Mouse (Mus musculus): ENCODE measurements around the gene Copz1. TPM values are rescaled to one million over a fixed set of nuclear protein-coding genes. Genes with fewer than 3 reads are reported as not detected.
"Not testable (repeated sequence)": the region's sequence is repeated elsewhere in the genome, so short reads cannot be mapped to it uniquely, and the experiment has no call there.

Gene Copz1
- polyA plus RNA-seq, 1 experiment from 2014 or later: 334 TPM

DNA sequence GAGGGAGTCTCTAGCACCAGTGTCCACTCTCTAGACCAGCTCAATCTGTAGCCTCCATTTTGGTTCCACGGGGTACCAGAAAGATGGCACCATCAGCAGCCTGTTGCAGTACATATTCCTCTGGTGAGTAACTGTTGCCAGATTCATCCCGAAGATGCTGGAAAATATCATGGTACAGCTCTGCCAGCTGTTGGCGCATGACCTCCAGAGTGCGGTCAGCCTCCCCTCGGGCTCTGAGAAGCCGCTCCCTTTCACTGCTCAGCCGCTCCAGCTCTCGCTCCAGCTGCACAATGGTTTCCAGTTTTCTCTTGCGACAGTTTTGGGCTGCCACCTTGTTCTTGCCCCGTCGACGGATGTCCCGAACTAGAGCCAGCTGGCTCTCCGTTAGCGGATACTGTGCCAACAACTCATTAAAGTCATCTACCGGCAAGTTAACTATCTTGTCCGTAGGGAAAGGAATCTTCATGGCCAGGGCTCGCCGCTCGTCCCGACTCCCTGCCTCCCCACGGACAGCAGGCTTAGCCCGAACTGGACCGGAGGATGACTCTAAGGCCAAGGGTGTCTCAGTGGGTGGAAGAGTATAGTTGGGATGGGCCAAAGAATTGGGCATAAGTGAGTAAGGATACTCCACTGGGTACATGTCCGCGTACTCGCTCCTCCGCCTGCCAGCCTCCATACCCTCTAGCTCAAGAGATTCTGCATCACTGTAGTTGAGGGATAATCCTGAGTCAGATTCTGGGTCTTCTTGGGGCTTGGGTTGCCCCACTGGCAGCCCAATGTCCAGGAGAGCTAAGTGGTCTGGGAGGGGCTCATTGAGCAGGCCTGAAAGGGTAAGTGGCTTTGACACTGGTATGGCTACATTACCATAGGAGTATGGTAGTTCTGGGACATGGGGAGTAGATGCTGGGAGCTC, 23.9 kb upstream of the Copz1 start:
- Histone ChIP-seq H3K9ac (ENCODE audit: low read length) (peak overlapping the region; percentile 14; the same call in 1 of the 2 replicates), H3K27ac (replicated peaks; ENCODE audit: low read depth, low read length) (no peak overlapping the region), H3K4me2 (ENCODE audit: low read depth, severe bottlenecking) (no peak overlapping the region), H3K27me3 (ENCODE audit: control insufficient read depth, insufficient read depth, low read length) (no peaks in the 10 kb centered on the region), H3K36me3 (ENCODE audit: control insufficient read depth, insufficient read depth, low read length) (peaks cover 33% of the 10 kb centered on the region), H3K9me3 (ENCODE audit: control insufficient read depth, low read length) (no peaks in the 10 kb centered on the region), H3K4me3 (ENCODE audit: low read depth, low read length) (no peak overlapping the region), H3K4me1 (ENCODE audit: control insufficient read depth, insufficient read depth, low read length) (no peaks in the 10 kb centered on the region)
- DNase-seq (ENCODE audit: low spot score): peak; percentile 44
- 86% methylated on average over 28 of the region's 28 CpGs for WGBS
- peak; percentile 24; the same call in 1 of the 2 replicates for ATAC-seq (ENCODE audit: insufficient number of reproducible peaks, low FRiP score, low TSS enrichment, low read depth)

DNA sequence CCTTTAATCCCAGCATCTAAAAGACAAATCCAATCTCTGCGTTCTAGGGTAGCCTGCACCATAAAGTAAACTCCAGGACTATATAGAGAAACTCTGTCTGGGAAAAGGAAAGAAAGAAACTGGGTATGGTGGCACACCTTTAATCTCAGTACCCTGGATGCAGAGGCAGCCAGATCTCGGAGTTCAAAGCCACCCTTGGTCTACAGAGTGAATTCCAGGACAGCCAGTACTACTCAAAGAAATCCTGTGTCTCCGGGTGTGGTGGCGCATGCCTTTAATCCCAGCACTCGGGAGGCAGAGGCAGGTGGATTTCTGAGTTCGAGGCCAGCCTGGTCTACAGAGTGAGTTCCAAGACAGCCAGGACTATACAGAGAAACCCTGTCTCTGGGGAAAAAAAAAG, 23.0 kb upstream of the Copz1 start:
- peaks cover 33% of the 10 kb centered on the region for H3K36me3 ChIP-seq (ENCODE audit: control insufficient read depth, insufficient read depth, low read length)
- not testable (repeated sequence) for H3K9ac ChIP-seq (ENCODE audit: low read length); H3K9me3 ChIP-seq (ENCODE audit: control insufficient read depth, low read length); H3K4me2 ChIP-seq (ENCODE audit: low read depth, severe bottlenecking); ATAC-seq (ENCODE audit: insufficient number of reproducible peaks, low FRiP score, low TSS enrichment, low read depth); H3K4me1 ChIP-seq (ENCODE audit: control insufficient read depth, insufficient read depth, low read length); DNase-seq (ENCODE audit: low spot score); H3K27me3 ChIP-seq (ENCODE audit: control insufficient read depth, insufficient read depth, low read length); H3K27ac ChIP-seq (replicated peaks; ENCODE audit: low read depth, low read length); H3K4me3 ChIP-seq (ENCODE audit: low read depth, low read length)
- 86% methylated on average over 6 of the region's 6 CpGs for WGBS

DNA sequence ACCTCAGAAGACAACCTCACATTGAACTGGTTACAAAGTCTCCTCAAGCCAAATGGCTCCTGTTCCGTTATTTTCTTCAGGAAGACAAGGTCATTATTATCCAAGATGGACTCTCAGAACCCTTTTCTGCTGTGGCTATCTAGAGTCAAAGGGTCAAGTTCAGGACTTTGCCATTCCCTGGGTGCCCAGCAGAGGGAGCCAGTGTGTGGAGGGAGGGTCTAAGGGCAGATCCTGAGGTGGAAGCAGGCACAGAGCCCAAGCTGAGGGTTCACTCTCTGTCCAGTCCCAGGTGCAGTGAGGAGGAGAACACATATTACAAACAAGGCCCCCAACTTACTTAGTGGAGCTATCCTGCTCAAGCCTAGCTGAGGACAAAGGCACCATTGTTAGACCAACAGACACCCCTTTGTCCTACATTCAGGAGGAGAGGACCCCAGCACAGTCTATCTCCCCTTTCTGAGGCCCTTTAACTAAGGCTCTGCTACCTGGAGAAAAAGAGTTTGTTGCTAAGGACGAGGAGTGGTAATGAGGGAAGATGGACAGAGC, 22.2 kb upstream of the Copz1 start:
- Histone ChIP-seq H3K4me2 (ENCODE audit: low read depth, severe bottlenecking) (no peak overlapping the region), H3K9ac (ENCODE audit: low read length) (no peak overlapping the region), H3K9me3 (ENCODE audit: control insufficient read depth, low read length) (no peaks in the 10 kb centered on the region), H3K4me1 (ENCODE audit: control insufficient read depth, insufficient read depth, low read length) (peaks cover 6% of the 10 kb centered on the region), H3K36me3 (ENCODE audit: control insufficient read depth, insufficient read depth, low read length) (peaks cover 31% of the 10 kb centered on the region), H3K27me3 (ENCODE audit: control insufficient read depth, insufficient read depth, low read length) (no peaks in the 10 kb centered on the region), H3K27ac (replicated peaks; ENCODE audit: low read depth, low read length) (peak overlapping the region; percentile 2; the same call in 1 of the 2 replicates), H3K4me3 (ENCODE audit: low read depth, low read length) (no peak overlapping the region)
- DNase-seq (ENCODE audit: low spot score): peak; percentile 83
- ATAC-seq (ENCODE audit: insufficient number of reproducible peaks, low FRiP score, low TSS enrichment, low read depth): no peak
- WGBS: 33% methylated on average over 2 of the region's 2 CpGs

DNA sequence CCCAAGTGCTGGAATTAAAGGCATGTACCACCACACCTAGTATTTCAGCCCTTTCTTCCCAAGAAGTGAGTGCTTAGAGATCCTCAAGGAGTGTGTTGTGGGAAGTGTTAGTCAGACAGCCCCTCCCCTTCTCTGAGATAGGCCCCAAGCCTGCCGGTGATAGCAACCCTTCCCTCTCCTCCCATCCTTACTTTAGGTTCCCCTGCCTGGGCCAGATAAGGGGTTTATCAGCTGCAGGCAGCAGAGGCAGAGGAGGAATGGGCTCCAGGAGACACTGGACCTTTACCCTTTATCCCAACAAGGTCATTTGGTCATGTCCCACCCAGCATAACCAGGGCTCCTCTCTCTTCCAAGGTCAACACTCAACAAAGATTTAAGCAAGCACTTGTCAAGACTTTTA, 20.9 kb upstream of the Copz1 start:
- DNase-seq (ENCODE audit: low spot score) (no peak), ATAC-seq (ENCODE audit: insufficient number of reproducible peaks, low FRiP score, low TSS enrichment, low read depth) (no peak)
- no peak overlapping the region for H3K27ac ChIP-seq (replicated peaks; ENCODE audit: low read depth, low read length)
- no peaks in the 10 kb centered on the region for H3K27me3 ChIP-seq (ENCODE audit: control insufficient read depth, insufficient read depth, low read length)
- peaks cover 9% of the 10 kb centered on the region for H3K4me1 ChIP-seq (ENCODE audit: control insufficient read depth, insufficient read depth, low read length)
- peaks cover 20% of the 10 kb centered on the region for H3K36me3 ChIP-seq (ENCODE audit: control insufficient read depth, insufficient read depth, low read length)
- H3K4me2 ChIP-seq (ENCODE audit: low read depth, severe bottlenecking): no peak overlapping the region
- 59% methylated on average over 1 of the region's 1 CpGs for WGBS
- H3K9ac ChIP-seq (ENCODE audit: low read length): no peak overlapping the region
- H3K4me3 ChIP-seq (ENCODE audit: low read depth, low read length): no peak overlapping the region
- H3K9me3 ChIP-seq (ENCODE audit: control insufficient read depth, low read length): no peaks in the 10 kb centered on the region

DNA sequence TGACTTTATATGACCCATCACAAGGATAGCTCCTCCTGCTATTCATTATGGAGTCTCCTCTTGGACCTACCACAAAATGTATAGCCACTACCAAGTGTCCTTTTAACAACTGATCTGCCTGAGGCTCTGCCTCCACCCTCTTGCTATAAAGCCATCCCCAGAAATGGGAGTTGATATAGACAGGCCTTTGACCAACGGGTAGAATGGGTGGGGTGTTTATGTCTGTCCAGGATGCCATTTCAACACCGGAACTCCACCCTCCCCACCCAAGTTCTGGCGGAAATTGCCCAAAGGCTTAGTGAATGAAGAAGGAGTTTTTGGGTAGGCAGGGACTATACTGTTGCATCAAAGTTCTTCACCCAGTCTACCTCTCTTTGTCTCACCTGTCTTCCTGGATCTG, 19.9 kb upstream of the Copz1 start:
- peaks cover 9% of the 10 kb centered on the region for H3K4me1 ChIP-seq (ENCODE audit: control insufficient read depth, insufficient read depth, low read length)
- no peak overlapping the region for H3K4me3 ChIP-seq (ENCODE audit: low read depth, low read length)
- no peak overlapping the region for H3K4me2 ChIP-seq (ENCODE audit: low read depth, severe bottlenecking)
- H3K27ac ChIP-seq (replicated peaks; ENCODE audit: low read depth, low read length): no peak overlapping the region
- DNase-seq (ENCODE audit: low spot score): no peak
- H3K27me3 ChIP-seq (ENCODE audit: control insufficient read depth, insufficient read depth, low read length): no peaks in the 10 kb centered on the region
- ATAC-seq (ENCODE audit: insufficient number of reproducible peaks, low FRiP score, low TSS enrichment, low read depth): no peak
- H3K36me3 ChIP-seq (ENCODE audit: control insufficient read depth, insufficient read depth, low read length): peaks cover 11% of the 10 kb centered on the region; the same call in 1 of the 2 replicates
- no peaks in the 10 kb centered on the region for H3K9me3 ChIP-seq (ENCODE audit: control insufficient read depth, low read length)
- no peak overlapping the region for H3K9ac ChIP-seq (ENCODE audit: low read length)
- WGBS: 86% methylated on average over 3 of the region's 3 CpGs

DNA sequence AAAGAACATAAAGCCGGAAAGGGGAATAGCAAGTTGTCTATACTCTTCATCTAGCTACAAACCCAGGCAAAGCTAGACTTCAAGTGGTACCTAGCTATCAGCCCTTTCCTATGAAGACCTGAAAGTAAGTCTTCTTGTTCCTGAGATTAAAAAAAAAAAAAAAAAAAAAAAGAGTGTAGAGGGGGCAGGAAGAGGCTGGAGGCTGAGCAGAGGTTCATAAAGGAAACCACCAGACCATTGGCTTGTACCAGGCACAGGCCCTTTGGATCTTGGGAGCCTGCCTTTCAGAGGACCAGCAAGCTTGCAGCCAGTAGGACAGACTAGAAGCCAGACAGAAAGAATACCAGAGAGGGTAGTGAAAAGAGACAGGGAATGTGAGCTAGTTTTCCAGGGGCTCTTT, 19.2 kb upstream of the Copz1 start:
- no peak overlapping the region for H3K27ac ChIP-seq (replicated peaks; ENCODE audit: low read depth, low read length)
- no peaks in the 10 kb centered on the region for H3K9me3 ChIP-seq (ENCODE audit: control insufficient read depth, low read length)
- ATAC-seq (ENCODE audit: insufficient number of reproducible peaks, low FRiP score, low TSS enrichment, low read depth): no peak
- no peak for DNase-seq (ENCODE audit: low spot score)
- H3K9ac ChIP-seq (ENCODE audit: low read length): no peak overlapping the region
- H3K4me2 ChIP-seq (ENCODE audit: low read depth, severe bottlenecking): no peak overlapping the region
- no peak overlapping the region for H3K4me3 ChIP-seq (ENCODE audit: low read depth, low read length)
- no peaks in the 10 kb centered on the region for H3K27me3 ChIP-seq (ENCODE audit: control insufficient read depth, insufficient read depth, low read length)
- peaks cover 8% of the 10 kb centered on the region; the same call in 1 of the 2 replicates for H3K36me3 ChIP-seq (ENCODE audit: control insufficient read depth, insufficient read depth, low read length)
- 95% methylated on average over 1 of the region's 1 CpGs for WGBS
- peaks cover 11% of the 10 kb centered on the region for H3K4me1 ChIP-seq (ENCODE audit: control insufficient read depth, insufficient read depth, low read length)

DNA sequence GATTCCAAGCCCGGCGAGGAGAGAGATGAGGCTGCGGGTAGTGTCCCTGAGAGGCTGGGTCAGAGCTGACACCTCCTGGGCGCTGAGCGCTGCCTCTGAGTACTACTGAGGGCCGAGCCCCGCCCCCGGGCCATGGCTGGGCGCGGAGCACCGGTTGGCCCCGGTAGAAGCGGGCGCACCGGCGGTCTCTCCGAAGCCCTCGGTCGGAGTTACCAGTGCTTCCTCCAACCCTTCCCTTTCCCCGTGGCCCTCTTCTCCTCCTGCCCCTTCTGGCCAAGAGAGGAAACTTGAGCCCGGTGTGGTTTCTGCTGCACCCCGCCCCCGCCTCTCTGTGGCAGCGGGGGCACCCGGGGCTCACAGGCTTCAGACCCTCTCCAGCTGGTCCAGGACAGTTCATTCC, 17.3 kb upstream of the Copz1 start:
- Histone ChIP-seq H3K4me1 (ENCODE audit: control insufficient read depth, insufficient read depth, low read length) (peaks cover 13% of the 10 kb centered on the region), H3K27me3 (ENCODE audit: control insufficient read depth, insufficient read depth, low read length) (no peaks in the 10 kb centered on the region), H3K27ac (replicated peaks; ENCODE audit: low read depth, low read length) (no peak overlapping the region), H3K4me3 (ENCODE audit: low read depth, low read length) (peak overlapping the region; percentile 34), H3K4me2 (ENCODE audit: low read depth, severe bottlenecking) (peak overlapping the region; percentile 90), H3K36me3 (ENCODE audit: control insufficient read depth, insufficient read depth, low read length) (no peaks in the 10 kb centered on the region), H3K9me3 (ENCODE audit: control insufficient read depth, low read length) (no peaks in the 10 kb centered on the region), H3K9ac (ENCODE audit: low read length) (peak overlapping the region; percentile 69)
- DNase-seq (ENCODE audit: low spot score) (peak; percentile 70), ATAC-seq (ENCODE audit: insufficient number of reproducible peaks, low FRiP score, low TSS enrichment, low read depth) (peak; percentile 37; the same call in 1 of the 2 replicates)
- WGBS: 1% methylated on average over 25 of the region's 25 CpGs

DNA sequence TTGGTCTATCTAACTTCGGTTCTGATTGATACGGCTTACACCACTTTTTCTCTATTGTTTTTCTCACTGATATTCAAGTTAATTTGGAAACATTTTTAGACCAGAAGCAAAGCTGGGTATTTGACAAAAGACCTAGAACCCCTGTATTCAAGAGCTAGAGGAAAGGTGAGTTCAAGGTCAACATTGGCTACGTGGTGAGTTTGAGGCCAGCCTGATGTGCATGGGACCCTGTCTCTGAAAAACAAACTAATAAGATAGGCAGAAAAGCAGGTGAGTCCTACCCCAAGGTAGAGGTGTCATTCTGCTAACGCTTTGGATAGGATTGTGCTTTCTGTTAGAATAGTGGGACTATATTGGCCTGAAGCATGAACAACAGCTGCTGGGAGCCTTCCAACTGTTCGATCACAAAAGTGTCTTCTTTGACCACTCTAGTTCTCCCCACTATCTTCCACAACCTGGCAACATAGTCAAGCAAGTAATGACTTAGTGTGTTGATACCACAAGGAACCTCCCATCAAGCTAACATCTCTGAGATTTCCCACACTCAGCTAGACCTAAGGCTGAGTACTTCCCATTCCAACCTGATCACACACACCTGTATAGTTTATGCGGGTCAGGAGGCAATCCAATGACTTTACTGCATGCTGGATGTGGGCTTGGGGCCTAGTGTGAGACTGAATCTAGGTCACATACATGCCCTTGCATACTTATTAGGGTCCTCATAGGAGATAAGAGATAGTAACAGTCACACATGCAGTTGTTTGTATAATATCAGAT, 16.1 kb upstream of the Copz1 start:
- ATAC-seq (ENCODE audit: insufficient number of reproducible peaks, low FRiP score, low TSS enrichment, low read depth): no peak
- WGBS: 90% methylated on average over 6 of the region's 6 CpGs

More for the DNA sequence above, 16.1 kb upstream of the Copz1 start:
- no peaks in the 10 kb centered on the region for H3K36me3 ChIP-seq (ENCODE audit: control insufficient read depth, insufficient read depth, low read length)
- H3K9ac ChIP-seq (ENCODE audit: low read length): no peak overlapping the region
- H3K27me3 ChIP-seq (ENCODE audit: control insufficient read depth, insufficient read depth, low read length): no peaks in the 10 kb centered on the region
- H3K27ac ChIP-seq (replicated peaks; ENCODE audit: low read depth, low read length): no peak overlapping the region
- no peak for DNase-seq (ENCODE audit: low spot score)
- H3K9me3 ChIP-seq (ENCODE audit: control insufficient read depth, low read length): no peaks in the 10 kb centered on the region
- H3K4me1 ChIP-seq (ENCODE audit: control insufficient read depth, insufficient read depth, low read length): peaks cover 13% of the 10 kb centered on the region
- no peak overlapping the region for H3K4me2 ChIP-seq (ENCODE audit: low read depth, severe bottlenecking)
- no peak overlapping the region for H3K4me3 ChIP-seq (ENCODE audit: low read depth, low read length)
